Mouse (Mus musculus): ENCODE measurements around the gene Samsn1. TPM values are rescaled to one million over a fixed set of nuclear protein-coding genes. Genes with fewer than 3 reads are reported as not detected.

The Samsn1 gene
- total and polyA plus RNA-seq, 2 experiments: 0.24 to 0.65 TPM

DNA sequence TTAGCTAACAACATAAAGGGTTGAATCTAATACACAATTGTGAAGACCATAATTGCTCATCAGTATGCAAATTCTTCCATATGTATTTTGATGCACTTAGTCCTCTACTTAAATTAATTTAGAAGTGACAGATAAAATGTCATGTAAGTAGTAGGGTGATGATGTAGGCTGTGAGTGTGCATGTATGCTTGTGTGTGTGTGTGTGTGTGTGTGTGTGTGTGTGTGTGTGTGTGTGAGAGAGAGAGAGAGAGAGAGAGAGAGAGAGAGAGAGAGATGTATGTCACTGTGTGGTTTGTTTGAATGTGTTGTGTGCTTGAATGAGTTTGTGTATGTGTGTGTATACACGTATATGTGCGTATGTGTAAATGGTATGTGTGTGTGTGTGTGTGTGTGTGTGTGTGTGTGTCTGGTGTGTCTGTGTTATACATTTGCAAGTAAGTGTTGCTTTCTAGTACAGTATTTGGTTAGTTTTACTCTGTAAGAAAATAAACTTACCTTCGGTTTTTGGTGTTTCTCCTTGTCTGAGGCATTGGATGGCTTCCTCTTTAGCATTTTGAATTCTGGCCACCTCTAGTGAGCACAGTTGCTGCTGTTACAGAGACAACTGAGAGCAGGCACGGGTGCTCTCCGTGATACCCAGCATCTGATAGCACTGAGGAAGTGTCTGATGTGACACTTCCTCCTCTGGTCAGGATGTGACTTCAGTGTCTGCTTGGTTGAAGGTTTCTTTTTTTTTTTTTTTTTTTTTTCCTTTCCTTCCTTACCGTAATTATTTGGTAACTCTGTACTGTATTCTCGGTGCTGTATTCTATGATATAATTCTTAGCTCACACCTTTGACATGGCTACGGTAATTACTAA is 113.2 kb downstream of the Samsn1 start:
- H3K4me1 ChIP-seq (ENCODE audit: control insufficient read depth, insufficient read depth, low read length): no peaks in the 10 kb centered on the region
- no peaks in the 10 kb centered on the region for H3K27me3 ChIP-seq (ENCODE audit: control insufficient read depth, insufficient read depth, low read length)
- no peak overlapping the region for H3K4me3 ChIP-seq (ENCODE audit: insufficient read depth, low read depth, low read length)
- H3K9ac ChIP-seq (ENCODE audit: low read depth, low read length): no peak overlapping the region
- DNase-seq (ENCODE audit: extremely low read depth, low read depth, low spot score): peak; percentile 34
- WGBS: 64% methylated on average over 8 of the region's 8 CpGs
- no peaks in the 10 kb centered on the region for H3K79me2 ChIP-seq (ENCODE audit: control insufficient read depth, insufficient read depth, low read length)
- no peaks in the 10 kb centered on the region for H3K36me3 ChIP-seq (ENCODE audit: control insufficient read depth, insufficient read depth, low read length)
- TF ChIP-seq CTCF (IDR thresholded peaks at IDR 0.05; ENCODE audit: low read depth, low read length) (no peak), POLR2A (IDR thresholded peaks at IDR 0.05; ENCODE audit: extremely low read depth, insufficient read depth, low read length) (no peak)
- no peak overlapping the region for H3K27ac ChIP-seq (replicated peaks; ENCODE audit: insufficient read depth, low read depth, low read length)

DNA sequence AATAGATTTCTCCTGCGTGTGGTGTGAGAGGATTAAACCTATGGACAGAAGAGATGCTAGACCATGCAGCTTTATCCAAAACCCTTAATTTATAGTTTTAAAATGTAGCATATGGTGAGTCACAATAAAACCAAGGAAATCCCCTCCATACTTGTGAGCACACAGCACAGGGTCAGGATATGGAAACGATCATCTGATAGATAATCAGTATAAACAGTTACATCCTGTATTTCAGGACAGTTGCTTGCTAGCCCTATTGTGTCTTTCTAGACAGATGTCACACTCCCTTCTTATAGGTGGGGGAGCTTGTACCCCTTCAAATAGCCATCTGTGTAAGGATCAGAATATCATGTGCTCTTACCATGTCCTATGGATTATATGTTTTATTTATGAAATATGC is 115.3 kb downstream of the Samsn1 start:
- Histone ChIP-seq H3K4me3 (ENCODE audit: insufficient read depth, low read depth, low read length) (no peak overlapping the region), H3K79me2 (ENCODE audit: control insufficient read depth, insufficient read depth, low read length) (no peaks in the 10 kb centered on the region), H3K4me1 (ENCODE audit: control insufficient read depth, insufficient read depth, low read length) (no peaks in the 10 kb centered on the region), H3K27me3 (ENCODE audit: control insufficient read depth, insufficient read depth, low read length) (no peaks in the 10 kb centered on the region), H3K27ac (replicated peaks; ENCODE audit: insufficient read depth, low read depth, low read length) (no peak overlapping the region), H3K9ac (ENCODE audit: low read depth, low read length) (no peak overlapping the region), H3K36me3 (ENCODE audit: control insufficient read depth, insufficient read depth, low read length) (no peaks in the 10 kb centered on the region)
- TF ChIP-seq POLR2A (IDR thresholded peaks at IDR 0.05; ENCODE audit: extremely low read depth, insufficient read depth, low read length) (no peak), CTCF (IDR thresholded peaks at IDR 0.05; ENCODE audit: low read depth, low read length) (no peak)
- no peak for DNase-seq (ENCODE audit: extremely low read depth, low read depth, low spot score)
- 77% methylated on average over 2 of the region's 2 CpGs for WGBS

DNA sequence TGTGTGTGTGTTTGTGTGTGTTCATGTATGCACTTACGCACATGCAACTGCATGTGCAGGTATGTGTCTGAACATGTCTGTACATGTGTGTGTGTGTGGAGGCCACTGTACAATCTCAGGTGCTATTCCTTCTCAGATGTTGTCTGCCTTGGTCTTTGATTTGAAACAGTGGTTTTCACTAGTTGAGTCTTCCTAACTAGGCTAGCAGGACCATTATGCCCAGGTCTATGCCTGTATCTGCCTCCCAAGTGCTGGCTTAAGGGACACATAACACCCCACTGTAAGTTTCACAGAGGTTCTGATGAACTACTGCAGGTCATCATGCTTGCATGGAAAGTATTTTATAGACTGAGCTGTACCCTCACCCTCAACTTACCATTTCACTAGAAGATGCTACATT is 115.8 kb downstream of the Samsn1 start:
- Histone ChIP-seq H3K36me3 (ENCODE audit: control insufficient read depth, insufficient read depth, low read length) (no peaks in the 10 kb centered on the region), H3K27me3 (ENCODE audit: control insufficient read depth, insufficient read depth, low read length) (no peaks in the 10 kb centered on the region), H3K27ac (replicated peaks; ENCODE audit: insufficient read depth, low read depth, low read length) (no peak overlapping the region), H3K79me2 (ENCODE audit: control insufficient read depth, insufficient read depth, low read length) (no peaks in the 10 kb centered on the region), H3K9ac (ENCODE audit: low read depth, low read length) (no peak overlapping the region), H3K4me1 (ENCODE audit: control insufficient read depth, insufficient read depth, low read length) (no peaks in the 10 kb centered on the region), H3K4me3 (ENCODE audit: insufficient read depth, low read depth, low read length) (no peak overlapping the region)
- TF ChIP-seq POLR2A (IDR thresholded peaks at IDR 0.05; ENCODE audit: extremely low read depth, insufficient read depth, low read length) (no peak), CTCF (IDR thresholded peaks at IDR 0.05; ENCODE audit: low read depth, low read length) (no peak)
- DNase-seq (ENCODE audit: extremely low read depth, low read depth, low spot score): no peak
- 87% methylated on average over 1 of the region's 1 CpGs for WGBS

DNA sequence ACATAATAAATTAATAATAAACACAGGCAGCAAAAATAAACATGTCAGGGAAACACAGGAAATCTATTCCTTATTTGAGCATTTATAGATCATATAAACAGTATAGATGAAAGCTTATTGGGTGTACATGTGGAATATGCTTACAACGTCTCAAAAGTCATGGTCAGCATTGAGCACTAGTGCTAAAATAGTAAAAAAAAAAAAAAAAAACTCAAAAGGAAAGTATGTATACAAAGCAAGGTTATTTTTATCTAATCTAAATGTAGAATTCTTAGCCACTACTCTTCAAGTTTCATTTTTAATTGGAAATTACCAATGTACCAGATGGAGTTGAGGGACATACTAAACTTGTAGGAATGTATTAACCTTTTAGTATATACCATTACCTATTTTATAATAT is 116.8 kb downstream of the Samsn1 start:
- 59% methylated on average over 1 of the region's 1 CpGs for WGBS
- TF ChIP-seq POLR2A (IDR thresholded peaks at IDR 0.05; ENCODE audit: extremely low read depth, insufficient read depth, low read length) (no peak), CTCF (IDR thresholded peaks at IDR 0.05; ENCODE audit: low read depth, low read length) (no peak)
- Histone ChIP-seq H3K9ac (ENCODE audit: low read depth, low read length) (no peak overlapping the region), H3K4me3 (ENCODE audit: insufficient read depth, low read depth, low read length) (no peak overlapping the region), H3K79me2 (ENCODE audit: control insufficient read depth, insufficient read depth, low read length) (no peaks in the 10 kb centered on the region), H3K27me3 (ENCODE audit: control insufficient read depth, insufficient read depth, low read length) (no peaks in the 10 kb centered on the region), H3K36me3 (ENCODE audit: control insufficient read depth, insufficient read depth, low read length) (no peaks in the 10 kb centered on the region), H3K27ac (replicated peaks; ENCODE audit: insufficient read depth, low read depth, low read length) (no peak overlapping the region), H3K4me1 (ENCODE audit: control insufficient read depth, insufficient read depth, low read length) (no peaks in the 10 kb centered on the region)
- no peak for DNase-seq (ENCODE audit: extremely low read depth, low read depth, low spot score)

DNA sequence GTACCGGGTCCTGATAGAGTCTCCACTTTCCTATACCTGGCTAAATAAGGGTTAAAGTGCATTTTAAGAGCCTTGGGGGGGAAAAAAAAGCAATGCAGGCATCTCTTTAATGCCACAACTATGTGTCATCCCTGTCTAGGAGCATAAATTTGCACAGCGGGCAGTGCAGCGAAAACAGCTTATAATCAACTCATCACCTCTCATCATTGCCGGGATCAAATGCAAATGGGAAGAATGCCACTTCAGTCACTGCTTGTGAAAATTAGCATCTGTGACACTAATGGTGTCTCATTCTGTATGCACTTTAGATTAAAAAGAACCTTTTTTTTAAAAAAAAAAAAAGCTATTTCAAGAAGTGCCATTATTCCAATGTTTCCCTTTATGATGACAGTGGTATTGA is 118.0 kb downstream of the Samsn1 start:
- no peak overlapping the region for H3K4me3 ChIP-seq (ENCODE audit: insufficient read depth, low read depth, low read length)
- DNase-seq (ENCODE audit: extremely low read depth, low read depth, low spot score): no peak
- H3K4me1 ChIP-seq (ENCODE audit: control insufficient read depth, insufficient read depth, low read length): no peaks in the 10 kb centered on the region
- H3K79me2 ChIP-seq (ENCODE audit: control insufficient read depth, insufficient read depth, low read length): no peaks in the 10 kb centered on the region
- no peaks in the 10 kb centered on the region for H3K36me3 ChIP-seq (ENCODE audit: control insufficient read depth, insufficient read depth, low read length)
- TF ChIP-seq POLR2A (IDR thresholded peaks at IDR 0.05; ENCODE audit: extremely low read depth, insufficient read depth, low read length) (no peak), CTCF (IDR thresholded peaks at IDR 0.05; ENCODE audit: low read depth, low read length) (no peak)
- no peak overlapping the region for H3K27ac ChIP-seq (replicated peaks; ENCODE audit: insufficient read depth, low read depth, low read length)
- H3K9ac ChIP-seq (ENCODE audit: low read depth, low read length): no peak overlapping the region
- 93% methylated on average over 4 of the region's 4 CpGs for WGBS
- no peaks in the 10 kb centered on the region for H3K27me3 ChIP-seq (ENCODE audit: control insufficient read depth, insufficient read depth, low read length)

DNA sequence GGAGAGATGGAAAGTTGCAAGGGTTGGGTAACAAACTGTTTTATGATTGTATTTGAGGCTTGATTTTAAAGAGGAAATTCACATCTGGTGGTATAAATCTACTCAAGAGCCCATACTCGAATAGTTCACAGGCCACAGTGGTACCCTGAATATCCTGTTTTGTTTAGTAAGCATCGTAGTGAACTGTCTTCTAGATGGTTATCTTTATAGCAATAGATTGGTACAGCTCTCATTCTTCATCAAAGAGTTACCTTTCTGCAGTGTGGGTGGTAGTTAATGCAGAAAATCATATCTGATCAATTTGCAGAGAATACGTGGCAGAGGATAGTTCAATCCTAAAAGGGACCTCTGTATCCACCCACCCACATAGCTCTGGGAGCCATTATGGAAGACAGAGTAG is 119.1 kb downstream of the Samsn1 start:
- no peak overlapping the region for H3K27ac ChIP-seq (replicated peaks; ENCODE audit: insufficient read depth, low read depth, low read length)
- TF ChIP-seq POLR2A (IDR thresholded peaks at IDR 0.05; ENCODE audit: extremely low read depth, insufficient read depth, low read length) (no peak), CTCF (IDR thresholded peaks at IDR 0.05; ENCODE audit: low read depth, low read length) (no peak)
- H3K9ac ChIP-seq (ENCODE audit: low read depth, low read length): no peak overlapping the region
- H3K4me1 ChIP-seq (ENCODE audit: control insufficient read depth, insufficient read depth, low read length): no peaks in the 10 kb centered on the region
- 74% methylated on average over 3 of the region's 3 CpGs for WGBS
- no peak overlapping the region for H3K4me3 ChIP-seq (ENCODE audit: insufficient read depth, low read depth, low read length)
- no peaks in the 10 kb centered on the region for H3K36me3 ChIP-seq (ENCODE audit: control insufficient read depth, insufficient read depth, low read length)
- H3K27me3 ChIP-seq (ENCODE audit: control insufficient read depth, insufficient read depth, low read length): no peaks in the 10 kb centered on the region
- no peak for DNase-seq (ENCODE audit: extremely low read depth, low read depth, low spot score)
- H3K79me2 ChIP-seq (ENCODE audit: control insufficient read depth, insufficient read depth, low read length): no peaks in the 10 kb centered on the region

Data from liver, adult 2 months (tissue).